Mouse (Mus musculus): ENCODE measurements around the gene Tcea3. TPM values are rescaled to one million over a fixed set of nuclear protein-coding genes. Genes with fewer than 3 reads are reported as not detected.

Gene Tcea3
- polyA plus RNA-seq, 1 experiment from 2014 or later = 31.1 TPM

DNA sequence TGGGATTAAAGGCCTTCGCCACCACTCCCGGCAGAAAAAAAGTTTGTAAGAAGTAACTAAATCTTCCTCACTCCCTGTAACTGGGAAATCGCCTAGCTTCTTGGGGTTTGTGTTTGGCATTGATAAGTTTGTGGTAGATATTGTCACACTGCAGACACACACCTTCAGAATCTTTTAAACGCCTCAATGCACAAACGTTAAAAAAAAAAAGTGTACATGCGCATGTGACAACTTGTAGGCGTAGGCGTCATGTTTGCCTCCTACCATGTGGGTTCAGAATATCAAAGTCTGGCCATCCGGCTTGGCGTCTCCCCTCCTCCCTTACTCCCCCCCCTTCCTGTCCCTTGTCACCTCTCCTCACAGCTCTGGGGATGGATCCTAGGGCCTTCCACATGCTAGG, 9.2 kb downstream of the Tcea3 start:
- DNase-seq (ENCODE audit: low spot score) (no peak), ATAC-seq (ENCODE audit: low FRiP score, low TSS enrichment) (no peak)
- WGBS = 60% methylated on average over 10 of the region's 10 CpGs
- TF ChIP-seq EP300 (optimal IDR thresholded peaks at IDR 0.05) (no peak), CTCF (IDR thresholded peaks at IDR 0.05; ENCODE audit: low read depth) (no peak)
- Histone ChIP-seq H3K27me3 (ENCODE audit: control insufficient read depth, insufficient read depth, low read length) (no peaks in the 10 kb centered on the region), H3K9ac (ENCODE audit: low read length) (no peak overlapping the region), H3K4me2 (replicated peaks; ENCODE audit: low read depth) (no peak overlapping the region), H3K4me1 (replicated peaks; ENCODE audit: control insufficient read depth, insufficient read depth) (0 out of 2 replicates have a peak, but pooled peaks cover 4% of the 10 kb centered on the region), H3K9me3 (ENCODE audit: control insufficient read depth, low read length) (no peaks in the 10 kb centered on the region), H3K36me3 (ENCODE audit: control insufficient read depth, insufficient read depth, low read length) (no peaks in the 10 kb centered on the region), H3K4me3 (ENCODE audit: low read depth, low read length) (no peak overlapping the region), H3K27ac (replicated peaks) (no peak overlapping the region)

DNA sequence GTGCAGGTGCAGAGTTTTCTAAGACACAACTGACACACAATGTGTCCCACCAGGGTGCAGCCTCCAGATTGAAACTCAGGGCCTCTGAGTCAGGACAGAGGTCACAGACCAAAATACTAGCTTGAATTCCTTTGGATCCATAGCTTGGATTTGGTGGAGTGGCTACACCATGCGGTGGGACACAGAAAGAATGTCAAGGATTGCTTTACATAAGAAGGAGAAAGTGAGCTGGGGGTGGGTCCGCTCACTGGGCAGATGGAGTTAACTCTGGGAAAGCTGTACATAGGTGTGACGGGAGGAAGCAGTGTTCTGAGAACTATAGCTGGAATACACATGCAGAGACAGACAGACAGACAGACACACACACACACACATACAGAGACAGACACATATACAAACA, 12.4 kb downstream of the Tcea3 start:
- H3K4me1 ChIP-seq (replicated peaks; ENCODE audit: control insufficient read depth, insufficient read depth) = 0 out of 2 replicates have a peak, but pooled peaks cover 4% of the 10 kb centered on the region
- H3K4me3 ChIP-seq (ENCODE audit: low read depth, low read length) = no peak overlapping the region
- no peak overlapping the region for H3K4me2 ChIP-seq (replicated peaks; ENCODE audit: low read depth)
- no peaks in the 10 kb centered on the region for H3K36me3 ChIP-seq (ENCODE audit: control insufficient read depth, insufficient read depth, low read length)
- TF ChIP-seq EP300 (optimal IDR thresholded peaks at IDR 0.05) (no peak), CTCF (IDR thresholded peaks at IDR 0.05; ENCODE audit: low read depth) (no peak)
- 65% methylated on average over 3 of the region's 3 CpGs for WGBS
- ATAC-seq (ENCODE audit: low FRiP score, low TSS enrichment) (no peak), DNase-seq (ENCODE audit: low spot score) (no peak)
- no peaks in the 10 kb centered on the region for H3K27me3 ChIP-seq (ENCODE audit: control insufficient read depth, insufficient read depth, low read length)
- H3K27ac ChIP-seq (replicated peaks) = no peak overlapping the region
- no peaks in the 10 kb centered on the region for H3K9me3 ChIP-seq (ENCODE audit: control insufficient read depth, low read length)
- H3K9ac ChIP-seq (ENCODE audit: low read length) = no peak overlapping the region

DNA sequence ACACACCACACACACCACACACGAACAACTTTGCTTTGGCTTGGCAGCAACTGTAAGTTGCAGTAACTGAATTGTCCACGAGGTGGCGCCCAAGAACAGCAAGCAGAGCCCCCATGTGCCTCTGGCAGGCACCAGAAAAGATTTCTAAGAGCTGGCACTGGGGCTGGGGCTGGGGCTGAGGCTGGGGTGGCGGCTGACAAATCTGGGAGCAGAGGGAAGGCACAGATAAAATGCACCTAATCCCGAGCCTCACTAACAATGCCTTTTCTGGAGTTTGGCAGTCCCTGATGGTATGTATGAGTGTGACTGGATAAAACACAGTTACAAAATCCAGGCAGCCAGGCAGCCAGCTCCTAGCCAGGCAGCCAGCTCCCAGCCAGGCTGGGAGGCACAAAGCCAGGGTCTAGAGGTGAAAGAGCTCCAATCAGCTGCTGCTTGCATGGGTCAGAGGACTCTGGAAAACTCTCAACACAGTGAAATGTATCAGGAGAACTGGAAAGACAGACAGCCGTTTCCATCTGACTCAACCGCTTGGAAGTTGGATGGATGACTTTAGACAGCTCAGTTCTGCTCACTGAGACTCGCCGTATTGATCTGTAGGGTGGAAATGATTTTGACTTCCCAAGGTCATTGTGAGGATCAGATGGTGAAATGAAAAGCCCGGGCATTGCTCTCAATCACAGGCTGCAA, 13.1 kb downstream of the Tcea3 start:
- H3K9ac ChIP-seq (ENCODE audit: low read length) = no peak overlapping the region
- peak; percentile 86 for DNase-seq (ENCODE audit: low spot score)
- TF ChIP-seq CTCF (IDR thresholded peaks at IDR 0.05; ENCODE audit: low read depth) (peak; percentile 95), EP300 (optimal IDR thresholded peaks at IDR 0.05) (no peak)
- no peak overlapping the region for H3K4me3 ChIP-seq (ENCODE audit: low read depth, low read length)
- H3K36me3 ChIP-seq (ENCODE audit: control insufficient read depth, insufficient read depth, low read length) = no peaks in the 10 kb centered on the region
- 26% methylated on average over 10 of the region's 10 CpGs for WGBS
- no peaks in the 10 kb centered on the region for H3K9me3 ChIP-seq (ENCODE audit: control insufficient read depth, low read length)
- peak overlapping the region; percentile 59; the same call in 1 of the 2 replicates for H3K27ac ChIP-seq (replicated peaks)
- ATAC-seq (ENCODE audit: low FRiP score, low TSS enrichment) = peak; percentile 55; the same call in 1 of the 2 replicates
- H3K4me1 ChIP-seq (replicated peaks; ENCODE audit: control insufficient read depth, insufficient read depth) = 0 out of 2 replicates have a peak, but pooled peaks cover 4% of the 10 kb centered on the region
- no peak overlapping the region for H3K4me2 ChIP-seq (replicated peaks; ENCODE audit: low read depth)
- H3K27me3 ChIP-seq (ENCODE audit: control insufficient read depth, insufficient read depth, low read length) = no peaks in the 10 kb centered on the region

GRCm38 (mm10) chr4:136261912-136262311, 14.4 kb downstream of the Tcea3 start:
- Histone ChIP-seq H3K27ac (replicated peaks) (no peak overlapping the region; the same call in 1 of the 2 replicates), H3K36me3 (ENCODE audit: control insufficient read depth, insufficient read depth, low read length) (no peaks in the 10 kb centered on the region), H3K9me3 (ENCODE audit: control insufficient read depth, low read length) (no peaks in the 10 kb centered on the region), H3K4me1 (replicated peaks; ENCODE audit: control insufficient read depth, insufficient read depth) (0 out of 2 replicates have a peak, but pooled peaks cover 4% of the 10 kb centered on the region), H3K4me3 (ENCODE audit: low read depth, low read length) (no peak overlapping the region), H3K4me2 (replicated peaks; ENCODE audit: low read depth) (no peak overlapping the region), H3K9ac (ENCODE audit: low read length) (no peak overlapping the region), H3K27me3 (ENCODE audit: control insufficient read depth, insufficient read depth, low read length) (no peaks in the 10 kb centered on the region)
- TF ChIP-seq EP300 (optimal IDR thresholded peaks at IDR 0.05) = no peak
- no peak for TF ChIP-seq CTCF (IDR thresholded peaks at IDR 0.05; ENCODE audit: low read depth)
- DNase-seq (ENCODE audit: low spot score) = no peak
- WGBS = 54% methylated on average over 10 of the region's 10 CpGs
- ATAC-seq (ENCODE audit: low FRiP score, low TSS enrichment) = peak; percentile 19; the same call in 1 of the 2 replicates

DNA sequence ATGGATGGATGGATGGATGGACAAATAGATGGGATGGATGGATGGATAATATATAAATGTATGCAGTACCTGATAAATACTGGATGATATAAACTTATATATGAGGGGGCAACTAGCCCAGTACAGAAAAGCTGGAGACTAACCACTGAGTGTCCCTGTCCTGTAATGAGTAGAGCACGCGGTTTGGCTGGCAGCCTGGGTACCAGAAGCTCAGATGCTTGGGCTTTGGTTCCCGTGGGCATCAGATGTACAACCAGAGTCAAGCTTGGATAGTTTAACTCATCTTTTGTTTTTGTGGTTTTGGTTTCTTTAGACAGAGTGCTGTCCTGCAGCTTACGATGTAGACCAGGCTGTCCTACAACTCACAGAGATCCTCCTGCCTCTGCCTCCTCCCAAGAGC, 16.0 kb downstream of the Tcea3 start:
- no peak for DNase-seq (ENCODE audit: low spot score)
- WGBS = 92% methylated on average over 4 of the region's 4 CpGs
- Histone ChIP-seq H3K27ac (replicated peaks) (no peak overlapping the region), H3K4me3 (ENCODE audit: low read depth, low read length) (no peak overlapping the region), H3K9me3 (ENCODE audit: control insufficient read depth, low read length) (no peaks in the 10 kb centered on the region), H3K4me1 (replicated peaks; ENCODE audit: control insufficient read depth, insufficient read depth) (0 out of 2 replicates have a peak, but pooled peaks cover 4% of the 10 kb centered on the region), H3K36me3 (ENCODE audit: control insufficient read depth, insufficient read depth, low read length) (no peaks in the 10 kb centered on the region), H3K4me2 (replicated peaks; ENCODE audit: low read depth) (no peak overlapping the region), H3K27me3 (ENCODE audit: control insufficient read depth, insufficient read depth, low read length) (no peaks in the 10 kb centered on the region), H3K9ac (ENCODE audit: low read length) (no peak overlapping the region)
- ATAC-seq (ENCODE audit: low FRiP score, low TSS enrichment) = no peak
- TF ChIP-seq EP300 (optimal IDR thresholded peaks at IDR 0.05) (no peak), CTCF (IDR thresholded peaks at IDR 0.05; ENCODE audit: low read depth) (no peak)

- no peak overlapping the region for H3K4me2 ChIP-seq (replicated peaks; ENCODE audit: low read depth)
- no peak overlapping the region for H3K27ac ChIP-seq (replicated peaks)
- ATAC-seq (ENCODE audit: low FRiP score, low TSS enrichment) (no peak), DNase-seq (ENCODE audit: low spot score) (no peak)
- H3K9me3 ChIP-seq (ENCODE audit: control insufficient read depth, low read length) = no peaks in the 10 kb centered on the region
- H3K27me3 ChIP-seq (ENCODE audit: control insufficient read depth, insufficient read depth, low read length) = no peaks in the 10 kb centered on the region
- WGBS = 81% methylated on average over 9 of the region's 9 CpGs
- H3K4me3 ChIP-seq (ENCODE audit: low read depth, low read length) = no peak overlapping the region
- TF ChIP-seq EP300 (optimal IDR thresholded peaks at IDR 0.05) (no peak), CTCF (IDR thresholded peaks at IDR 0.05; ENCODE audit: low read depth) (no peak)
- no peak overlapping the region for H3K9ac ChIP-seq (ENCODE audit: low read length)
- no peaks in the 10 kb centered on the region for H3K36me3 ChIP-seq (ENCODE audit: control insufficient read depth, insufficient read depth, low read length)
- no peaks in the 10 kb centered on the region for H3K4me1 ChIP-seq (replicated peaks; ENCODE audit: control insufficient read depth, insufficient read depth)
These were observed 19.3 kb downstream of the Tcea3 start for GRCm38 (mm10) chr4:136266716-136267343.
